Mouse (Mus musculus) lung, embryonic 15.5 days (tissue): ENCODE results near the gene Slc1a2. TPM values are rescaled to one million over a fixed set of nuclear protein-coding genes. Genes with fewer than 3 reads are reported as not detected.

Experiments
- ATAC-seq: fragments of 200-750 bp; cut with Nextera tagmentation; 2 replicates; pipeline ENCODE4 v1.8.0; 2017; ENCODE audit warnings: moderate number of reproducible peaks, borderline replicate concordance; ENCODE audit not compliant: low FRiP score, low TSS enrichment; ENCODE audit errors: extremely low read depth
- H3K27ac ChIP-seq: fragments of 300-500 bp; sonication (generic); 2 replicates; pipeline ENCODE4 v1.5.1; 2015; ENCODE audit warnings: moderate library complexity, mild to moderate bottlenecking, inconsistent platforms
- H3K27me3 ChIP-seq: fragments of 300-500 bp; sonication (generic); 2 replicates; pipeline ENCODE4 v1.6.1; 2015; ENCODE audit warnings: inconsistent platforms
- H3K36me3 ChIP-seq: fragments of 300-500 bp; sonication (generic); 2 replicates; pipeline ENCODE4 v1.6.1; 2015; ENCODE audit warnings: inconsistent platforms
- H3K4me1 ChIP-seq: fragments of 300-500 bp; sonication (generic); 2 replicates; pipeline ENCODE4 v1.6.1; 2015; ENCODE audit warnings: inconsistent platforms
- H3K4me2 ChIP-seq: fragments of 300-500 bp; sonication (generic); 2 replicates; pipeline ENCODE4 v1.6.1; 2015; ENCODE audit warnings: inconsistent platforms, mild to moderate bottlenecking, moderate library complexity
- H3K4me3 ChIP-seq: fragments of 300-500 bp; sonication (generic); 2 replicates; pipeline ENCODE4 v1.5.1; 2015; ENCODE audit warnings: mild to moderate bottlenecking, inconsistent platforms
- H3K9ac ChIP-seq: fragments of 300-500 bp; sonication (generic); 2 replicates; pipeline ENCODE4 v1.6.1; 2015; ENCODE audit warnings: inconsistent platforms
- H3K9me3 ChIP-seq: fragments of 300-500 bp; sonication (generic); 2 replicates; pipeline ENCODE4 v1.6.1; 2016; ENCODE audit warnings: inconsistent platforms
- WGBS: fragments of 180-500 bp; shearing (Covaris S2); methylation state at CpG from one replicate; pipeline ENCODE4 v1.1.7; 2015; 5-methylcytosine and 5-hydroxymethylcytosine counted together
- polyA plus RNA-seq: library from polyadenylated mRNA; unstranded; fragments of >200 nt; fragmentation: Nextera tagmentation; extraction: Ambion mirVana; gene quantifications from 2 replicates; pipeline ENCODE4 v1.2.1, GENCODE M21; 2015

Slc1a2 gene
- 0.33 and 0.51 TPM in 2 replicates for polyA plus RNA-seq

DNA sequence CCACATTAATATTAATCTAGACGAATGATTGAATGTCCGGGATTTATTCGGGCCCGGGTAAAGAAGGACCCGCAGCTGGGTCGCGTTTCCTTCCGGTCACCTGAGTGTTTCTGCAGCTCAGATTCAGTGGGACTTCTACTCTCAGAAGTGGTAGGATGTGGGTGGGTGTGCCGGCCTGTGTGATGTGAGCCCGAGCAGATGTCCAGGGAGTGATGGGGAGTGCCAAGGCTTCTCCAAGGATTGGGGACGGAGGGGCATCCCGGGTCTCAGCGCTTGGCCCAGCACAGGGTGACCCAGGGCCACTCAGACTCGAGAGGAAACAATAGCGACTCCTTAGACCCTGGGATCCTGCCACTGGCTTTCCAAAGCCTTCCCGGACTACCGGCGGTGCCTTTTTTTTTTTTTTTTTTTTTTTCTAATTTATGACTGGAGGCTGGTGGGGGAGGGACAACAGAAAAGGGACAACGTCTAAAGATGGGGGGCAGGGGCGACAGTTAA lies at the start of gene Slc1a2:
Gene Slc1a2, plus strand, starts transcription at position 497 of the 498 bp plus-strand sequence.
- Histone ChIP-seq H3K4me2 (peak within 1 kb of the TSS; percentile 100), H3K4me3 (peak within 1 kb of the TSS; percentile 61), H3K27me3 (peaks cover 56% of the 10 kb centered on the region), H3K9me3 (no peaks in the 10 kb centered on the region), H3K27ac (no peak within 1 kb of the TSS), H3K36me3 (no peaks in the 10 kb centered on the region), H3K4me1 (peaks cover 21% of the 10 kb centered on the region), H3K9ac (peak within 1 kb of the TSS; percentile 40)
- WGBS: 2% methylated on average over 20 of the region's 20 CpGs
- ATAC-seq: peak; percentile 34; the same call in 1 of the 2 replicates

DNA sequence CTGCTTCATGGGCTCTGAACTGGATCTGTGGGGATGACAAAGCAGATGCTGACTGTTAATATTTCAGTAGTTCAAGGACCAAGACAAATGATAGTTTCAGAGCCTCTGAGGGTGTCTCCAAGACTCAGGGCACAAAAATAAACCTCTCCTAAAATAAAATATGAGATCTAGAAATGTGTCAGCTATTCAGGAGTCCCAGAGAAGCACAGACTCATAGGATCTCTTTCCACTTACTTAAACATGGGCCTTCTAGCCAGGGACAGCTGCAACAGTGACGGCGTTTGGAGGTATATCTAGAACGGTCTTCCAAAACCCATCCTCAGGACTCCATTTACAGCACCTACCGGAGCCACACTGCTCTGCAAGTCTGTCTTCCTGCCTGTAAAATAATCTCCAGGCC lies 48.0 kb upstream of the Slc1a2 start:
- H3K36me3 ChIP-seq: no peaks in the 10 kb centered on the region
- H3K4me1 ChIP-seq: no peaks in the 10 kb centered on the region
- ATAC-seq: no peak
- no peak overlapping the region for H3K27ac ChIP-seq
- no peak overlapping the region for H3K4me2 ChIP-seq
- 90% methylated on average over 4 of the region's 4 CpGs for WGBS
- no peak overlapping the region for H3K4me3 ChIP-seq
- no peaks in the 10 kb centered on the region for H3K27me3 ChIP-seq
- H3K9ac ChIP-seq: no peak overlapping the region
- H3K9me3 ChIP-seq: no peaks in the 10 kb centered on the region

DNA sequence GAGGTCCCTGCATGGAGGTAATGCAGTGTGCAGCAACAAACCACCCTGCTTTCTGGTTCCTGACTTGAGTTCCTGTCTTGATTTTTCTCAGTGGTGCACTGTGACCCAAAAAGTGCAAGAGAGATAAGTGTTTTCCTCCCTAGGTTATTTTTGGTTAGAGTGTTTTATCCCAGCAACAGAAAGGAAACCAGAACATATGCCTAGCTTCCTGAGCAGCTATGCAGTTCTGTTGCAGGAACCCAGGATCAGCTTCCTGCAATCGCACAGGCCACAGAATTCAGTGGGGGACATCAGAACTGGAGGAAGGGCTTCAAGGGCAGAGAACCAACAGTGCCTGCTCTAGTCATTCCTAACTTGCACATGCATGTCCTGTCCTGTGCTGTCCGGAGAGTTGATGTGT lies 41.8 kb upstream of the Slc1a2 start:
- Histone ChIP-seq H3K9ac (no peak overlapping the region), H3K36me3 (no peaks in the 10 kb centered on the region), H3K9me3 (no peaks in the 10 kb centered on the region), H3K27ac (no peak overlapping the region), H3K27me3 (no peaks in the 10 kb centered on the region), H3K4me3 (no peak overlapping the region), H3K4me2 (no peak overlapping the region), H3K4me1 (no peaks in the 10 kb centered on the region)
- 48% methylated on average over 2 of the region's 2 CpGs for WGBS
- ATAC-seq: no peak

DNA sequence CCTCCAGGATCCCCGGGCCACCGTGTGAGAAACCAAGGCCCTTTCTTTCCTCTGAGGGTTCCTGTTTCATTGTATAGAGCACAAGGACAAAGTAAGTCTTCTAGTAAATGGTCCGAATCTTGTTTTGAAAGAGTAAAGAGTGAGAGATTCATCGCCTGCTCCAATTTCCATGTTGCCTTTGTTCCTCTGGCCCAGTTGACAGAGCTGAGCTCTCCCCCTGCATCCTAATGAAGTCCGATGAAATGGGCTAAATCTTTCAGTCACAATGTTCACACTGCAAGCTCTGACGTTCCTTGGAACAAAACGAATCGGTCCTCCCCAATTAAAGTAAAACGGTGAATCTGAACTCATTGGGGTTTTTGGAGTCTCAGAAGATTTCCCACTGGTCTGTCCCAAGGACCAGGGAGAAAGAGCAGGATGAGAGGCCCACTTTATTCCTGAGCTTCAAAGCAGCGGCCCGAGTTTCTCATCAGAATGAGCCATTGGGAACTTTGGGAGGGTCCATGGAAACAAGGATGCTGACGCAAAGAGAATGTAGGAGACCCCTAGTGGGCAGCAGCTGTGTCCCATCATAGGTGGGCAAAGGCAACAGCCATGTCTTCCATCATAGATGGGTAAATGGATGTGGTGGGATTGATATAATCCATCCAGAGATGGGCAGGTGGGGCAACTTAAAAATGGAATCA lies 37.6 kb upstream of the Slc1a2 start:
- H3K4me2 ChIP-seq: no peak overlapping the region
- ATAC-seq: no peak
- H3K27ac ChIP-seq: no peak overlapping the region
- no peak overlapping the region for H3K9ac ChIP-seq
- no peaks in the 10 kb centered on the region for H3K27me3 ChIP-seq
- no peaks in the 10 kb centered on the region for H3K4me1 ChIP-seq
- H3K4me3 ChIP-seq: no peak overlapping the region
- WGBS: 83% methylated on average over 12 of the region's 12 CpGs
- no peaks in the 10 kb centered on the region for H3K36me3 ChIP-seq
- no peaks in the 10 kb centered on the region for H3K9me3 ChIP-seq

DNA sequence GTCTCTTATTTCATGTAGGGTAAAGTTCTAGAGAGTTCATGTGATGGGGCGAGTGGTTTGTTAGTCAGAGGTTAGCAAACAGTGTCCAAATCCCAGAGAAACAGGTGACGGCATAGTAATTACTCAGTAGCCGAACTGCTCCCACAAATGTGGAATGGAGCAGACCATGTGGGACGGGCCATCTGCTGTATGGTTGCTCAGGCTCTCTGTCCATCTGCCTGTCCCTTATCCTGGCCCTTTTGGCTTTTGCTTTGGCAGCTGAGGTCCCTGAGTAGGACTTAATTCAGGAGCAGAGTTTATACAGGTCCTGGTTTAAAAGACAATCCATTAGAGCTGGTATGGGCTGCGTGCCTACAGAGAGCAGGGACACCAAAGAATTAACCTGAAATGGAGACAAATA lies 36.3 kb upstream of the Slc1a2 start:
- Histone ChIP-seq H3K4me2 (no peak overlapping the region), H3K36me3 (no peaks in the 10 kb centered on the region), H3K27ac (no peak overlapping the region), H3K4me1 (no peaks in the 10 kb centered on the region), H3K4me3 (no peak overlapping the region), H3K9me3 (no peaks in the 10 kb centered on the region), H3K9ac (no peak overlapping the region), H3K27me3 (no peaks in the 10 kb centered on the region)
- no peak for ATAC-seq
- 80% methylated on average over 5 of the region's 5 CpGs for WGBS

DNA sequence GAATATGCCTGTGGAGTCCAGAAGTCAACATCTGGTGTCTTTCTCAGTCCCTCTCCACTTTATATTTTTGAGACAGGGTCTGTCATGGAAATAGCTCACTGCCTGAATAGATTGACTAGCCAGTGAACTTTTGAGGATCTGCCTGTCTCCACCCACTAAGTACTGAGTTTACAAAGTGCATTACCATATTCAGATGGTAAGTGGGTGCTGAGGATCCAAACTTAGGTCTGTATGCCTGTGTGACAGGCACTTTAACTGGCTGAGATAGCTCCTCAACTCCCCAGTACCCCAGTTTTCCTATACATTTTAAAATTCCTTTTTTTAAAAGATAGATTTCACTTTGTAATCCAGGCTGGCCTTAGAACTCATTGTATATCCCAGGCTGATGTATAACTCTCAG lies 35.5 kb upstream of the Slc1a2 start:
- H3K9ac ChIP-seq: no peak overlapping the region
- no peaks in the 10 kb centered on the region for H3K4me1 ChIP-seq
- H3K36me3 ChIP-seq: no peaks in the 10 kb centered on the region
- ATAC-seq: no peak
- H3K4me3 ChIP-seq: no peak overlapping the region
- H3K9me3 ChIP-seq: no peaks in the 10 kb centered on the region
- H3K27ac ChIP-seq: no peak overlapping the region
- H3K4me2 ChIP-seq: no peak overlapping the region
- no peaks in the 10 kb centered on the region for H3K27me3 ChIP-seq

DNA sequence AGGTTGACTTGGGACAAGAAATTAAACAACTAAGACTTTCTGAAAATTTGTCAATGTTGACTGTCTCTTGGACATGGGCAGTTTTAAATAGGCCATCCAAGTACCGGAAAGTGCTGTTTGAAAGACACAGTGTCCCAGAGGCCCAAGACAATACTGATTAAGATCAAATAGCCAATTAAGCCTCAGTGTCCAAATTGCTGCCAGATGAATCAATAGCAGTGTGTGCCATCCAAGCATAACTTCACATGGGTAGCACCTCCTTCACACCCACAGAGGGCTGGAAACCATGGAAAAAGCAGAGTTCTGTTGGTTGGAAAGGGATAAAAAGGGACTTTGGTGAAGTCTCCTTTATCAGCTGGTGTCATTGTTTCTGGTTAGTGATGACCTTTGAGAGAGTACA lies 33.9 kb upstream of the Slc1a2 start:
- Histone ChIP-seq H3K4me2 (no peak overlapping the region), H3K36me3 (no peaks in the 10 kb centered on the region), H3K4me1 (no peaks in the 10 kb centered on the region), H3K9ac (no peak overlapping the region), H3K4me3 (no peak overlapping the region), H3K27ac (no peak overlapping the region), H3K9me3 (no peaks in the 10 kb centered on the region), H3K27me3 (no peaks in the 10 kb centered on the region)
- no peak for ATAC-seq
- WGBS: 90% methylated on average over 1 of the region's 1 CpGs

DNA sequence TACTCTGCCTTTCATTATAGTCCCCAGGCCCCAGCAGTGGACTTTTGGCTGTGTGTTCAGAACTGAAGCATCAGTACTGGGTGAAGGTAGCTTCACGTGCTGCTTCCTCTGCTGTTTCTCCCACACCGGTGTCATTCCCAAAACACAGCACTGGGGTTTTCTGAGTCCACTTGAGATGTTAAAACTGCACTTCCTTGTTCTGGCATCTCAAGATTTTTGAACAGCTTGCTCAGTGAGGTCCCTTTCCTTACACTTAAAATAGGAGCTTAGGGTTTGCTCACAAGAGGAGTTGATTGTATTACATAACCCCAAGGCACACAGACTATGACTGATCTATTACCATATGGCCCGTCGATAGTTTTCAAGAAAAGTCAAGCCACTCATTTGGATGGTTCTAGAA lies 26.1 kb upstream of the Slc1a2 start:
- H3K4me3 ChIP-seq: no peak overlapping the region
- no peak for ATAC-seq
- WGBS: 81% methylated on average over 4 of the region's 4 CpGs

DNA sequence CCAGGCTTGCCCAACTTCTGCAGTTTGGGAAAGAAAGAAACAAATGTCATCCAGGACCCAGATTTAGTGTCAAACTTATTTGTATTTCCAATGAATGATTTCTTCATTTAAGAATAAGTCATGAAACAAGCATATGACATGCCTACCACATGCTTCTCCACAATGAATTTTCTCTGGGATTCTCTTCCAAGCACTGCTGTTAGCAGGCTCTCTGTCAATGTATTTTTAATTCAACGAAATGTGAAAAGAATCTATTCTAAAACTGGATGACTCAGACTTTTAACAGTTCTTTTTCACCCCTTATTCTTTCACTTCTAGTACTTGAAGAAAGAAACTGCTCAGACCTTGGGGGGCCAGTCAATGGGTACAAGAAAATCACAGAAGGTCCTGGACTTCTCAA lies 24.4 kb upstream of the Slc1a2 start:
- no peak for ATAC-seq
- Histone ChIP-seq H3K4me2 (no peak overlapping the region), H3K27me3 (no peaks in the 10 kb centered on the region), H3K4me1 (0 out of 2 replicates have a peak, but pooled peaks cover 3% of the 10 kb centered on the region), H3K9me3 (no peaks in the 10 kb centered on the region), H3K36me3 (no peaks in the 10 kb centered on the region), H3K4me3 (no peak overlapping the region), H3K9ac (no peak overlapping the region), H3K27ac (no peak overlapping the region)
- WGBS: 85% methylated on average over 1 of the region's 1 CpGs

More for the DNA sequence above, 26.1 kb upstream of the Slc1a2 start:
- Histone ChIP-seq H3K36me3 (no peaks in the 10 kb centered on the region), H3K4me1 (no peaks in the 10 kb centered on the region), H3K27me3 (no peaks in the 10 kb centered on the region), H3K27ac (no peak overlapping the region), H3K9me3 (no peaks in the 10 kb centered on the region), H3K9ac (no peak overlapping the region), H3K4me2 (no peak overlapping the region)

DNA sequence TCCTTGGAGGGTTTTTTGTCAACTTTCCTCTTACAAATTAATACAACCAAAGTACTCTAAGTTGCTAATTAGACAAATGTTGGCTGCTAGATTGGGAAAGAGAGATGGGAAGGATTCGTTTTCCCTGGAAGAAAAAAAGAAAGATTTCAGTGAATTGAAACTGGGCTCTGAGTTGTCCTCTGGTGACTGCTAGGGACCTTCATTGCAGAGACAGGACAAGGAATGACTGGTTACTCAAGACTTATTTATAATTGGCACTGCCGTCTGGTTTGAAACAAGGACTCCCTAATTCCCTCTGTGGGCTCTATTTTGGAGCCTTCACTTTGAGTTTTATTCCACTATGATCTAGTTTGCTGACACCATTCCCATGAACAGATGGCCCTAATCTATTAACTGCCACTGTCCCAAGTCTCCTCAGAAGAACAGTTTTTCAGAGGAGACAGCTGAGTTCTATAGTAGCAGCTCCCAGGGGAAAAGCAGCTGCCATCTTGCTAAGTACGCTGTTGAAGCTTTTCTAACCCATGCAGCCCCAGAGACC lies 22.9 kb upstream of the Slc1a2 start:
- H3K4me1 ChIP-seq: 0 out of 2 replicates have a peak, but pooled peaks cover 3% of the 10 kb centered on the region
- no peak overlapping the region for H3K9ac ChIP-seq
- H3K27me3 ChIP-seq: no peaks in the 10 kb centered on the region
- no peak for ATAC-seq
- WGBS: 58% methylated on average over 3 of the region's 3 CpGs
- H3K36me3 ChIP-seq: no peaks in the 10 kb centered on the region
- H3K9me3 ChIP-seq: no peaks in the 10 kb centered on the region
- no peak overlapping the region for H3K27ac ChIP-seq
- H3K4me2 ChIP-seq: no peak overlapping the region
- no peak overlapping the region for H3K4me3 ChIP-seq

DNA sequence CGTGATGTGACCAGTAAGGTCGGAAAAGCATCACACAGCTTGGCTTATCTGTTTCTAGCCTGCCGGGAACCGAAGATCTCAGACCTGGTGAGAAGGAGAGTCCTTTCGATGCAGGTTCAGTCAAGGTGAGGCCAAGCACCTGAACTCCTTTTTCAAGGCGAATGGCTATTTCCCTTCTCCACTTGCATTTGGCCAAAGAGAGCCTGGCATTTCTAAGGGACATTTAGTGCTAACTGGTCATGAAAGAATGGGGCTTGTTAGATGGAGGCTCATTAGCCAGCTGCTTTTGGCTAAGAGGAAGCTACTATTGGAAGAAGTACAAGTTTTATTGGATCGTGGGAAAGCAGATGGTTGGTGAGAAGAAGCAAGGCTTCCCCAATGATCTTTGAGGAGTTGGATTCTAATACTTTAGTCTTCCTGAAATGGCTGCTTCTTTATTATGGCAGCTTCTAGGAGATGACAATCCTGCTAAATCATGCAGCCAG lies 22.3 kb upstream of the Slc1a2 start:
- ATAC-seq: no peak

DNA sequence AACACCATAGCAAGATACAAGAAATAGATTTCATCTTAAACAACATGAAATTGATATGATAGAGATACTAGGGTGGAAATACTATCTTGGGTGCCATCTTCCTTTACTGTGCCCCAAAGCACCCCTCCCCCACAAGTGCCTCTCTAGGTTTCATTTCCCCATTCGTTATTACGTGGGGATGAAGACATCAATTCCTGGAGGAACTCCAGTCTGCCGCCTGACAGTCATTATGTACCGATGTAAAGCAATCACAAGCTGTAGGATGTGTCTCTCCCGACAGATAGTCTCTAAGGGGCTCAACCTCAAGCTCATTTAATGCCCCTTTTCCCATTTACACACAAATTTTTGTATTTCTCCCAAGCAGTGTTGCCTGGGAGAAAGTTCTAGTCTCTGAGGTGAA lies 20.3 kb upstream of the Slc1a2 start:
- no peak overlapping the region for H3K27ac ChIP-seq
- H3K4me1 ChIP-seq: 0 out of 2 replicates have a peak, but pooled peaks cover 3% of the 10 kb centered on the region
- no peak overlapping the region for H3K4me3 ChIP-seq
- ATAC-seq: no peak
- H3K27me3 ChIP-seq: no peaks in the 10 kb centered on the region
- no peaks in the 10 kb centered on the region for H3K9me3 ChIP-seq
- no peaks in the 10 kb centered on the region for H3K36me3 ChIP-seq
- no peak overlapping the region for H3K4me2 ChIP-seq
- 75% methylated on average over 5 of the region's 5 CpGs for WGBS
- H3K9ac ChIP-seq: no peak overlapping the region

More for the DNA sequence above, 22.3 kb upstream of the Slc1a2 start:
- 82% methylated on average over 7 of the region's 7 CpGs for WGBS
- 0 out of 2 replicates have a peak, but pooled peaks cover 3% of the 10 kb centered on the region for H3K4me1 ChIP-seq
- H3K27me3 ChIP-seq: no peaks in the 10 kb centered on the region
- H3K27ac ChIP-seq: no peak overlapping the region
- H3K9me3 ChIP-seq: no peaks in the 10 kb centered on the region
- no peak overlapping the region for H3K4me3 ChIP-seq
- H3K4me2 ChIP-seq: no peak overlapping the region
- H3K36me3 ChIP-seq: no peaks in the 10 kb centered on the region
- no peak overlapping the region for H3K9ac ChIP-seq
